Mouse (Mus musculus) E14TG2a.4 (cell line): ENCODE measurements around the gene Glb1l.

ENCODE experiments used
- CTCF ChIP-seq: conservative IDR thresholded peaks from 2 replicates; pipeline ENCODE4 v1.5.1; 2014; ENCODE audit warnings: low read length
- NANOG ChIP-seq: IDR thresholded peaks from 2 replicates; pipeline ENCODE4 v1.6.1; 2014; ENCODE audit warnings: borderline replicate concordance, low read length, mixed read lengths
- POU5F1 ChIP-seq: IDR thresholded peaks from 2 replicates; pipeline ENCODE4 v1.6.1; 2014; ENCODE audit warnings: low read length, borderline replicate concordance

GRCm38 (mm10) chr1:75214442-75214841 is 3.8 kb upstream of the Glb1l start:
- no peak for TF ChIP-seq CTCF
- no peak for TF ChIP-seq NANOG
- TF ChIP-seq POU5F1 = no peak
